Comparison of ENCODE assay signal across 8 mouse cellular contexts in genomic region chr17:48100441-48101417, GRCm38 (mm10). TPM values are rescaled to one million over a fixed set of nuclear protein-coding genes. Genes with fewer than 3 reads are reported as not detected.
DNase-seq lines count a peak whose midpoint lies in the region.

No protein-coding gene starts in this region.

- peaks cover 42% of the 10 kb centered on the region for H3K4me1 ChIP-seq in megakaryocyte, embryonic 14.5 days

- DNase-seq in adipocyte (ENCODE audit: low spot score), result peak; percentile 80
- peak; percentile 94 for DNase-seq in embryo, embryonic 10 days (ENCODE audit: low spot score)
- peak; percentile 82 for DNase-seq in gastrocnemius, postnatal 10 days
- DNase-seq in induced T-regulatory cell, adult 2 months (ENCODE audit: low read depth), result peak; percentile 91
- DNase-seq in left cerebral cortex, adult 8-10 months (ENCODE audit: low spot score in 2 of 2), result peak; percentile 64 to 79
- DNase-seq in right cerebral cortex, adult 2 months (ENCODE audit: low spot score in 2 of 2), result peak; percentile 92 to 95
- peak; percentile 35 for DNase-seq in urinary bladder, postnatal 10 days (ENCODE audit: low spot score)

- no peaks in the 10 kb centered on the region for H3K36me3 ChIP-seq in megakaryocyte, embryonic 14.5 days (replicated peaks; ENCODE audit: low read length)

- H3K27me3 ChIP-seq in megakaryocyte, embryonic 14.5 days (replicated peaks), result peaks cover 69% of the 10 kb centered on the region

- no peaks in the 10 kb centered on the region for H3K9me3 ChIP-seq in megakaryocyte, embryonic 14.5 days

- peak overlapping the region; percentile 33 for H3K4me3 ChIP-seq in megakaryocyte, embryonic 14.5 days (replicated peaks)

RNA-seq across cellular contexts. Expression of gene 1700067P10Rik, which starts 11.6 kb away (rescaled TPM):
- total RNA-seq in gastrocnemius, postnatal 10 days (2021), result not detected
- not detected for total RNA-seq in left cerebral cortex, adult 8-10 months (2022)
- polyA plus RNA-seq in megakaryocyte, embryonic 14.5 days (2012; ENCODE audit: insufficient read depth, low replicate concordance), result not detected in 2 replicates

RNA-seq across cellular contexts. Expression of gene 9830107B12Rik, which starts 45.3 kb away (rescaled TPM):
- not detected for total RNA-seq in gastrocnemius, postnatal 10 days (2021)
- total RNA-seq in left cerebral cortex, adult 8-10 months (2022), result under 1 TPM in 1 of 4 experiments, not detected in 3; 0.26 TPM
- not detected in 2 replicates for polyA plus RNA-seq in megakaryocyte, embryonic 14.5 days (2012; ENCODE audit: insufficient read depth, low replicate concordance)

Comparison
In these comparisons a context has a peak if more than half of its experiments do, and no peak if none do; other contexts are left out.
1. Peak in every context shown above with its lines: DNase-seq and H3K4me3 ChIP-seq.
2. DNase-seq: peak in every context shown above with its lines; median percentile 94 in embryo, embryonic 10 days; 94 in right cerebral cortex, adult 2 months; 91 in induced T-regulatory cell, adult 2 months; 82 in gastrocnemius, postnatal 10 days; 80 in adipocyte; 72 in left cerebral cortex, adult 8-10 months; 35 in urinary bladder, postnatal 10 days.